Mouse (Mus musculus): ENCODE measurements around the gene Chd6.

Gene Chd6

DNA sequence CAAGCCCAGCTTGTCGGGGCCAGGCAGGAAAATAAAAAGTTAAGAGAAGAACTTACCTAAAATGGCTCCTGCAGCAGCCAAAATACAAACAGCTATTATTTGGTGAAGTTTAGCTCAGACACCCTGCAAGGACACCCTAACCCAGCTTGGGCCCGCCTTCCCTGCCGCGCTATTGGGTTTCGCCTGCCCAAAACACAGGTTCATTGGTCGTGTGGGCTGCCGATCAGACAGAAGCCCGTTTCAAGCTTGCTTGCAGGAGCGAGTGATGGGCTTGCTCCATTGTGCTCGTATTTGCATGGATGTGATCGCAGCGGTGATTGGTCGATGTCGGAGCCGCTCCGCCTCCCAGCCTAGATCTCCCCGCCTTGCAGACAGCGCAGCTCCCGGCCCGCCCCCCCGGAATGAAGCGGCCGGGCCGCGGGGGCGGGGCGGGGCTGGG, at the start of gene Chd6:
Gene Chd6, minus strand, starts transcription at position 143 of the 439 bp plus-strand sequence.
- peak; percentile 98 to 99 for DNase-seq

DNA sequence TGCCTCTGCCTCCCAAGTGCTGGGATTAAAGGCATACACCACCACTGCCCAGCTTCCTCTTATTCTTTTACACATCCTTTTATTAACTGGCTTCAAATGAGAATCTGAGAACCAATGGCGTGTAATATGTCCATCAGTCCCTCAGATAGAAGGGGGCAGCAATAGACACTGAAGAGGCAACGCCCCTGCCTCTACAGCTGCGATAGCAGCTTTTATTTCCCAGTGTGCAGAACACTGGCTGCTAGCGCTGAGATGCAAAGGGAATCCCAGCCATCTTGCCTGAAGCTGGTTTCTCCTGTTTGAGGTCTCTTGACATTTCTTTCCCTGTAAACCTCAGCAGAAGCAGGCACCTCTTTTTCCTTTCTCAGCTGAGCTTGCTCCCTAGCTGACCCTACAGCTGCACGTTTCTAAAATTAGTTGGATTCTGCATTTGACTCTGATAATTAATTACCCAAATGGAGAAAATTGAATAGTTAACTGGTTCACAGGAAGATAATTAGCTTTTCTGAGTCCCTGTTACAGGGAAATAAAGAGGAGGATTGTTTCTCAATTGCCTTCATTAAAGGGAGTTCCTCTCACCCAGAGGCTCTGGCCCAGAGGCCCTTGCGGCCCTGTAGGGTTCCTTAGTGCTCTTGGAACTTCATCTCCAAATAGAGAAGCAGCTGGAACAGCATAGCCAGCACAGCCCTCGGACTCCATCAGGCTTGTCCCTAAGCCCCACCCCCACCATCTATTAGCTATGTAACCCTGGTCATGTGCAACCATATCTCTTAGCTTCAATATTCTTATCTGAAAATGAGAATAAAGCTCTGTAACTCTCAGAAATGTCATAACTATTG, 41.3 kb upstream of the Chd6 start:
- DNase-seq, result no peak

DNA sequence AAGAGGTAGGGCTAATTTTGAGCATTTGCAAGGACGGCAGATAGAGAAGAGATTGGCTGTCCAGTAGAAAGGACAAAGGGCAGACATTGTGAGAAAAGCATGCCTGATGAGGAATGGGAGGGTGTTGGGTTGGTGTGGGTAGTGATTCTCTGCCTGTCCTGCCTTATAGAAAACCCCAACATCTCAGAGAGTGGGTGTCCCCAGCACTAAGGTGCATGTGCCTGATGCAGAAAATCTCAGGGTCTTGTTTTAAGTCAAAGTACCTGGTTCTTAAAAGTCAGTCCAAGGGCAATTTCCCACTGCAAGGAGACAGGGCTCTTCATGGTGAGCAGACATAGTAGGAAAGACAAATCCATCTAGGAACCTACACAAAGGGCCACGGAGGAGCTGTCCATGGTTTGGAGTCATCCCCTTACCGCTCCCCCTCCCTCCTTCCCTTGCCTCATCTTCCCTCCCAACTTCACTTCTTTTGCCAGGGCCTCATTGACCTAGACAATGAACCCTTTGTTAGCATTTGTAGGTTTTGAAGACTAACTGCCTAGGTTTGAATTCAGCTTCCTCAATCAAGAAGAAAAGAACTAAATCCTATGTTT, 39.6 kb upstream of the Chd6 start:
- DNase-seq, result no peak

DNA sequence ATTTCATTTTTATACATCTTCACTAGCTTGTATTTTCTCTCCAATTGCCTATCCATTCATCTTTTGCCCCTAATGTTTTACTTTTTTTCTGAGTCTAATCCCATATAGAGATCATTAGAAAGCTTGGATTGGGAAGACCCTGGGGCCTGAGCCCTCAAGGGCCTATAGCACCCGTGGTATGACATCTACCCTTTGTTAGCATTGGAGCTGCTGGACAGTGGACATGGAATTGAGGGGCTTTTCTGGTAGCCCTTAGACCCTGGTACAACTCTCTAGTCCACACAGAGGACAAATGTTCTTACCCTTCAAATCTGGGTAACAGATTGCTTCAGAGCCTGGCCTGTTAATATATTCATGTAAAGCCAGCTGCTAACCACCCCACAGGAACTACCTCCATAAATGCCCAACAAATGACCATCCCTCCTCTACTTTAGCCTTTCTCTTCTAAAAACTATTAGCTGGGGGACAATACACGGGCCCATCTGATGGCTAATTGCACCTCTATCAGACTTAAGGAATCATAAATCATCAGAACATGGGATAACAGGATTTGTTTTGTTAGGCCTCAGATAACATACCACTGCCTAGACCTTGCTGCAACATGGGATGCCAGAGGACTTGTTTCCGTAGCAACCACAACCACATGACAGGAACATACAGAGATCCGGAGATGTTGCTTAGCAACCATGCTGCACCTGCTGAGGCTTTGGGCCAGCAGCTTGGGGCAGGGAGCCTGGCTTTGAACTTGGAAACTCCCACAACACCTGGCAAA, 39.0 kb upstream of the Chd6 start:
- DNase-seq, result peak; percentile 5 to 41

DNA sequence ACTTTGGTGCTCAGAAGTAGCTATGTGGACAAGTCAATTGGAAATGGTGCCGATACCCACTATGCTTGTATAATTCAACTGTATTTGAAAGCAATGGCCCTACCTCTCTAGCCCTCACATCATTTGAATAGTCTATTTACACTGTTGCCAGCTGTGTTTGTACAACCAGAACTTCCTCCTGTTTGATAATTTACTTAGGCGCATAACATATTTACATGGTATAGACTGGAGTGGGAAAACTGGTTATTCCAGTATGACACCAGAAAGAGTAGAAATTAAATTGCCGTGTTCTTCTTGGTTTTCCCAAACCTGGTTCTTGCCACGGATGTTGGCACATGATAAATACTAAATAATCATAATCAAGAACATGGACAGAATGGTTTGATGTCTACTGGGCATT, 35.9 kb upstream of the Chd6 start:
- no peak for DNase-seq

DNA sequence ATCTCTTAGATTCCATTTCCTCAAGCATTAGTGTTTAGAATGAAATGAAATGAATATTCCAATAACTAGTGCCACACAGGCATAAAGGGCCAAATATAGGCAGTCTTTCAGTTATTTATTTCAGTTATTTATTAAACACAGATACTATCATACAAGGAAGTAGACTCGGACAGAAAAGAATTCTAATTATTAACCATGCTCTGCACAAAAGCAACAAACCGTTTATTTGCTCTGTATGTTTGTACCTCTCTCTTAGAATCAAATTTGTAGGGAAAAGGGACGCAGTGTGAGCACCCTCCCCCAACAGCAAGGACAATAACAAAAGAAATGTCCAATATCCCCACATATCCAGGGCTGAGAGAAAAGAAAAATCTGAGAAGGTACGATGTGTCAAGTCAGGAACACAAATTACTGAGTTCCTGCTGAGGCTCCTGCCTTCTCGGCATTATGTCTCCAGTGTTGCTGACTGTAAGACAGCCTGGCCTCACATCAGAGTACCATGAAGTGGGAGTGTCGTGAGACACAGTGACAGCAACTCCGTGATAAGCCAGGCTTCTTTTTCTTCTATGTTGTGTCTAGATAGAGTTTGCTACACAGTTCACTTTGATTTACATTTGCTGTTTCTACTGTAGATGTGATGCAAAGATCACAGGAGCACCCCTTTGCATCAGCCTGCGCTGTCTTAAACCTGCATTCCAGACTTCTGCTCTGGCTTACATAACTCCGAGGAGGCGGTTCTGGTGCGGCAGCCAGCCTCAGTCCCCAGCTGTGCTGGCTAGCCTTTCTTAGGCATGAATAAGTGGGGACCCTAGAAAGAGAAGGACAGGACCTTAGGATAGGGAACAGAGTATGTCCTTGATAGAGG, 30.0 kb upstream of the Chd6 start:
- DNase-seq, result no peak

DNA sequence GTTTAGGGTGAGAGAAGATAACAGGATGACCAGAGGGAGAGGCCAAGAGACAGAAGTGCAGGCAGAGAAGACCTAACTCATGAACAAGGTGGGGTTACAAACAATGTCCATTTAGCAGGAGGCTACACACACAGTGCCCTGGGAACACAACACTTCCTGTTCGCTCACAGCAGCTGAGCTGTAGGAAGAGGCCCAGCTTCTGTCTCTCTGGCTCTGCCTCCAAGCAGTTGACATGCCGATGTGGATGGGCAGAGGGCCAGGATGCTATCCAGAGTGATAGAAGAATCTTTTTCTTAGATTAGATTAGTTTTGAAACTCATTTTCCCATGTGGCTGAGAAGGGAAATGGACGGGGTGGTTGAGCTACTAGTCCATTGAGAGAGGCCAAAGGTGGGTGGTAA, 28.1 kb upstream of the Chd6 start:
- no peak for DNase-seq

DNA sequence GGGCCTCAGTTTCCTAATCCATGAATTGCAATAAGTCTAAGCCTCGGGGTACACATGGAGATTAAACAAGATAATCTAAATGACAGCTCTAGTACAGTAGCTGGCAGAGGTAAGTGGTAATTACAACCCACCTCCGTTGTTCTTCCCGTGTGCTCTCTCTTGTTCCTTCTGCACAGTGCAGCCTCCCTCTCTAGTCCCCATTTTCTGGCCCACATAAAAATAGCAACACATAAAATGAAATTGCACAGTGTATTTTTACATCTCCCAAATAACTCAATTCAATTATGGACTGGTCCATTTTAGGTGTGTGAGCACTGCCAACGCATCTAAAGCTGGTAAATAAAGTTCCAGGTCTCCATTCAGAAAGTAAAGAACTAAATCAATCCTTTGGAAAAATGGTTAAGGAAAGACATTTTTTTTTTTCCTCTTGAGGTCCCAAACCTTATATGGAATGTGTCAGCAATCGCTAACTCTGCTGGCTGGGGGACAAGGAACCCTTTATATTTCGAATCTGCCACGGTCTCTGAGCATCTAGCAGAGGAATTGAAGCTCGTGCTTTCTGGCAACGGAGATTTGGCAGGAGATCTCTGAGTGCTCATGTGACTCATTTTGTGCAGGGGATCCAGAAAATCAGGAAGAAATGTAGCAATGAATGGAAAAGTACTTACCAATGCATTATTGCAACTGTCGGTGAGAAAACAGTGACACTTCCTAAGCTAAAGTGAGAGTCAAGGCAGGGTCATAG, 19.7 kb upstream of the Chd6 start:
- DNase-seq, result no peak

DNA sequence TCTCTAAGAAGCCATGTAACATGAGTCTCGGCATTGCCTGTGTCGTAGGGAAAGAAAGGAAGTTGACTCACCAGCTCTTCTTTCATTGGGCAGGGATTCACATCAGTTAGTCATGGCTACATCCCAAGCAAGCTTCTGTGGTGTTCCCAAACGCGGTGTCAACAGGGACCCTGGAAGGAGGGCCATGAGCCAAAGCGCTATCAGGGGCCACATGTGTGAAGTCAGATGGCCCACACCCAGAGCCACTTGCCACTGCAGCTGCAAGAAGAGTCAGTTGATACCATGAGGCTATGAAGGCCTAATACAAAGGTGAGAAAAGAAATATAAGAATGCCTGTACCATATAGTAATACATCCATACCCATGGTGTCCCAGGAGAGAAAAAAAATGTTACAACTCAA, 3.1 kb upstream of the Chd6 start:
- no peak for DNase-seq

DNA sequence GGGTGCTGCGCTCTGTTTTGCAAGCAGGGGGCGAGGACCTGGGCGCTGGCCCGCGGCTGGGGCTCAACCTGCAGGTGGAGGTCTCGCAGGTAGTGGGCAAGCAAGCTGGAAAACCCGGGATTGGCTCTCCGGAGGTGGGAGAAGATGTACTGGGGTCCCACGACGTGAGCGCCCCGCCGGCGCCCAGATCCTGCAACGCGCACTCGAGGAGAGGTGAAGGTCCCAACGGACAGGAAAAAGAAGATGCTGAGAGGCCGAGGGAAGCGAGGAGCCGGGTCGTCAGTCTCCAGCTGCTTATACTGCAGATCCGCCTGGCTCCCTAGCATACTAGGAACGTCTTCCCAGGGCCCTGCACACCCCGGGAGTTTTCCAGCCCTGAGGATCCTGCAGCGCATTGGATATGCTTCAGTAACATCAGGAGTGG, 535 bp upstream of the Chd6 start:
- no peak for DNase-seq

DNA sequence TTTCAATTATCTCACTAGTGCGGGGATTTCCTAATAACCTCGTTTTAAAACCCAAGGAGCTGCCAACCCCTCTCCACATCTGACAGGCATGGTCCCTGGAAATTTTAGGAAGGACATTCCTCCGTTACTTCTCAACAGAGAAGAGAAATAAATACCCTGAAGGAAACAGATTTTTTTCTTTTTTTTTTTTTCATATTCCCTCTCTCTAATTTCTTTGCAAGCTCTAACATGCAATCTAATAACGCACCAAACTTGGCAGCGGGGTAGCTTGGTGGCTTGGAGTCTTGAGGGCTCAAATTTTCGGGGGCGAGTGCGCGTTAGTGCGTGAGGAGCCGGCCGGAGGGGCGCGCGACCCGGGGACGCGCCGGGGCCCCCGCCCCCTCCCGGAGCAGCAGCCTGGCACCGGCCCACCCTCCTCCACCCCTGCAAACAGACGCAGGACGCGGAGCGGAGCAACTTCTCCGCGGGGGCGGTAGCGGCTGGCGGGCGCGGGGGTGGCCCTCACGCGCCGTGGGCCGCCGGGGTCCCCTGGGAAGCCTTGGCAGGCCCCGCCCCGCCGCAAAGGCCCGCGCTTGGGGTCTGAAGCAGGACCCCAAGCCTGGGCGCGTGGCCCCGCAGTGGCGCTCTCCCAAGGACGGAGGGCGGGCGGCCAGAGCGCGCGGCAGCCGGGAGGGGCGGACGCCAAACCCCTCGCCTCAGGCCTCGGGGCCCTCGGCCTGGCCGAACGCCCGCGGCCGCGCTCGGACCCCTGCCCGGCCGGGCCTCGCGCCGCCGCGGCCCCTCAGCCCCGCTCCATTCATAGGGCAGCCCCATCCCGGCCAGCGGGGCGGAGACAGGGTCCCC, 569 bp downstream of the Chd6 start:
- peak; percentile 63 to 79 for DNase-seq

DNA sequence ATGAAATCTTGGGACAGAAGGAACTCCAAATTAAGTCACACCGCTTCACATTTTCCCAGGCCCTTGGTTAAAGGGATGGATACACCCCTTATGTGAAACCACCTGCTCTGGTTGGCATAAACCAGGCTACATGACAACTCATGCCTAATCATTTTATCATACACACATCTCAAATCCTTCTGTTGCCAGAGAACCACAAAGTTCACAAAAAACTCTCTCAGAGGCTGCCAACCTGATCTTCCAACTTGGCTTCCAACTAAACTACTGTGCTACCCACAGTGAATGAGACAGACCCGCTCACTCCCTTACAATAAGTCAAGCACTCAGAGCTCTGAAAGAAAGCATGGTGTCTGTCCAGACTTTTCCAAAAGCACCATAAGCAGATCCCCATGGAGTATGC, 1.6 kb downstream of the Chd6 start:
- no peak for DNase-seq

DNA sequence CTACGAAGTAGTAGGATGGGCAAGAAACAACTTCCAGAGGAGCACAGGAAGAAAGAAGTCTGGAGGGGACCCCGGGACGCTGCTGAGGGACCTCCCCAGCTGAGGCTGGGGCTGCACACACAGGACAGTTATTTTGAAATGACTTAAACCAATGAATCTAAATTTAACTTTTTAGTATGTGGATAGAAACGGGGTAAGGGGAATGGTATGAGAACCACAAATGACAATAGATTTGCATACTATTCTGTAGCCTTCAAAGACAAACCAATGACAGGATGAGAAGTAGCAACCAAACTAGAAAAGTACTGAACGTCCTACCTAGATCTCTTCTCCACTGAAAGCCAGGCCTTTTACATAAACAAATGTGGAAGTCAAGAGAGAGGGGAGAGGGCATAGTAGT, 5.1 kb downstream of the Chd6 start:
- DNase-seq, result no peak

DNA sequence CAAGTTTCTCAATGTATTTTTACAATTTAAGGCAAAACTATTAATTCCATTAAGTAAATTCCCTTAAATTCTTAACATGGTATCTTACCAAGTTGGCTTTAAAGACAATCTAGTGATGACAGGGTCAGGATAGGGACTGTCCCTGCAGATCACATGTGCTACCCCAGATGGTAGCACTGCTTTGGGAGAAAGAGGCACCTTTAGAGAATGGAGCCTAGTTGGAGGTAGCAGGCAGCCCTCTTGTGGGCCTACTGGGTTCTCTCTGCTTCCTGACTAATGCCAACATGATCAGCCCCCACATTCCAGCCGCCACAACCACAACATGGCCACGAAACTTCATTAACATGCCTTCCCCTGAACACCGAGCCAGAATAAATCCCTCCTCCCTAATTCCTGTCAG, 6.8 kb downstream of the Chd6 start:
- no peak for DNase-seq

DNA sequence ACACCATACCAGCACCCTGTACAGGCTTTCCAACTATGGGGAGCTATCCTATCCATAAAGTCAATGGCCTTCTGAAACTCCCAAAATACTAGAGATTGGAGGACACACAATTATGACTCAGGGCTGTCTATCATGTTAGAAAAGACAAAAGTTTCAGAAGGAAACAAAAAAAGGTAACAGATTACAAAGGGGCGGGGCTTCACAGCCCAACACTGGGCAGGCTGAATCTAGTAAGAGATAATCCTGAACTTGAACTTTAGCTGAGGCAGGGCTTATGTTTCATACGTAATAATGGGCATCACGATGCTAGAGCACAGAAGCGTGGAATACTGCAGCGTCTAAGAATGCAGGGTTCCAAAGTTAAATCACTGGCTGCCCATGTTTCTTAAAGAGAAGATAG, 11.1 kb downstream of the Chd6 start:
- DNase-seq, result no peak

DNA sequence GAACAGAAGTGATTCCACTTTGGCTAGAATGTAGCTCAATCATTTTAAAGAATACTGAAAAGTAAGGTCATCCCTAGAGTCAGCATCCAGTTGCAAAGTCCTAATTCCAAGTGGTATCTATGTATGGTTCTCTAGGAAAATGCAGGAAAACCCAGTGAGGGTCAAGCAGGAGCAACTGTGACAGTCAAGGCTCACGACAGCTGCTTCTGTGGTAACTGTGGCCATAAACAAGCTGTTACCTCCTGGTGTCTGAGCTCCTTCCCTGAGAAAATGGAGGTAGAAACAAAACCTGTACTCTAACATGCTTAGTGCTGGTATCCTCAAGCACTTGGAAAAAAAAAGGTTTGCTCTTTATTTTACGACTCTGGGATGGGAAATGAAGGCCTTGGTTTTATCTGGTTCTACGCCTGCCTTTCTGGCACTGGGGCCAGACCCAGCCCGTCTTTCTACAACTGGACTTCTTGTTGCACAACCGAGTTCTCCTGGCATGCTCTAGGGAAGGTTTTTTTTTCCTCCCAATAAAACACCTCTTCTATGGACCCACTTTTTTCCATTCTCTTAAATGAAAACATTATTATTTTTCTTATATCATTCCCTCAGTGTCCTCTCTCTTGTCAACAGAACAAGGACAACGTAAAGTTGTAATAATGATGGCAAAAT, 18.0 kb downstream of the Chd6 start:
- DNase-seq, result no peak

DNA sequence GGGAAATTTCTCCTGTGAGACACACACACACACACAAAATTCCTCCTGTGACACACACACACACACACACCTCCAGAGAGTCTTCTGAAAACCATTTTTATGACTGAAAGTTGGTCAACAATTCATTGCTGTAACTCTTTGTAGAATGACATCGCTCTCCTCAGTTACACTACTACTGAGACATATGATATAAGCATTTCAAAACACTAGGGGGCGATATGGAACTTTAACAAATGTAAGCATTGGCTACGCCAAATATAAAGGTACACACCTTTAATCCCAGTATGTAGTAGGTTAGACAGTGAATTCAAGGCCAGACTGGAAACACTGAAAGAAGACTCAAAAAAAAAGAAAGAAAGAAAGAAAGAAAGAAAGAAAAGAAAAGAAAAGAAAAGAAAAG, 18.7 kb downstream of the Chd6 start:
- no peak for DNase-seq

DNA sequence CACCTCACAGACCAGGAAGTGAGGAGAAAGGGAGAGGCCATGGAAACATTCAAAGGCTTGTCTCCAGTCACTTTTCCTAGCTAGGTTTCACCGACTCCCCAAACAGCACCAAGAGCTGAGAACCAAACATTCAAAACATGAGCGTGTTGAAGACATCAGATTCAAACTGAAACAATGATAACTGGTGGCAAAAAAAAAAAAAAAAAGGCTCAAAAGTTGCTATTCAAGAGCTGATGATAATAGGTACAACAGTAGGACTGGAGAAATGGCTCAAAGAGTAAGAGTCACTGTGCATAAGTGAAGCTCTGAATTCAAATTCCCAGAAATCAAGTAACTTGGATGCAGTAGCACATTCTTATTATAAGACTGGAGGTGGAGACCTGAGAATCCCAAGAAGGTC, 30.3 kb downstream of the Chd6 start:
- no peak for DNase-seq

DNA sequence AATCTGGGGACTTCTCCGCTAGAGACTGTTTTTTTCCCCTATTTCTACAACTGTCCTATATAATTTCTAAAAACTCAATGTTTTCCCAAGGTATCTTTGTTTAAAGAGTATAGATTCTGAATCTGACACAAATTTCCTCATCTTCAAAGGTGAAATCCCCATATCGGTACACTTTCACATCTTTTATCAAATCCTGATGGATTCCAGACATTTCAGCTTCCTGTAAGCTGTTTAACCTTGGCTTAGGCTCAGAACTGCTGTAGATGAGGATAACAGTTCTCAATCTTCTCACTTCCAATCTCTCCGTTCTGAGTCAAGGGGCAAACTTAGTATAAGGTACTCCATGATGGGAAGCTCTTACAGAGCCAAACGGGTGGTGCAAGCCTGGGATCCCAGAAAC, 32.6 kb downstream of the Chd6 start:
- no peak for DNase-seq

DNA sequence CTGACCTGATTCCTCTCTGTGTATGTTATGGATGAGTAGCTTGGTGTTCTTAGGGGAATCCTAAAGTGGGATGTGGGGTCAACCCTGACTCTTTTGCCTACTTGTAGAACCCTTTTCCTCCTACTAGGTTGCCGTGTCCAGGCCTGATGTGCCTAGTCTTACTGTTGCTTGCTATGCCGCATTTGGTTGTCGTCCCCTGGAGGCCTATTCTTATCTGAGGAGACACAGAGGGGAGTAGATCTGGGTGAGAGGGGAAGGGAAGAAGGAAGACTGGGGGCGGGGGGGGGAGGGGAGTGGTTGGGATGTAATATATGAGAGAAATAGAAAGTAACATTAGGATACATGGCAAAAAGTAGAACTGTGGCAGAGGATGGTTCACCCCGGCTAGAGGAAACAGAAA, 33.3 kb downstream of the Chd6 start:
- DNase-seq, result no peak
